Mouse (Mus musculus): ENCODE measurements around the gene Lrrc8c. TPM values are rescaled to one million over a fixed set of nuclear protein-coding genes. Genes with fewer than 3 reads are reported as not detected.

Gene Lrrc8c
- polyA plus RNA-seq, 1 experiment, result 7.1 TPM

DNA sequence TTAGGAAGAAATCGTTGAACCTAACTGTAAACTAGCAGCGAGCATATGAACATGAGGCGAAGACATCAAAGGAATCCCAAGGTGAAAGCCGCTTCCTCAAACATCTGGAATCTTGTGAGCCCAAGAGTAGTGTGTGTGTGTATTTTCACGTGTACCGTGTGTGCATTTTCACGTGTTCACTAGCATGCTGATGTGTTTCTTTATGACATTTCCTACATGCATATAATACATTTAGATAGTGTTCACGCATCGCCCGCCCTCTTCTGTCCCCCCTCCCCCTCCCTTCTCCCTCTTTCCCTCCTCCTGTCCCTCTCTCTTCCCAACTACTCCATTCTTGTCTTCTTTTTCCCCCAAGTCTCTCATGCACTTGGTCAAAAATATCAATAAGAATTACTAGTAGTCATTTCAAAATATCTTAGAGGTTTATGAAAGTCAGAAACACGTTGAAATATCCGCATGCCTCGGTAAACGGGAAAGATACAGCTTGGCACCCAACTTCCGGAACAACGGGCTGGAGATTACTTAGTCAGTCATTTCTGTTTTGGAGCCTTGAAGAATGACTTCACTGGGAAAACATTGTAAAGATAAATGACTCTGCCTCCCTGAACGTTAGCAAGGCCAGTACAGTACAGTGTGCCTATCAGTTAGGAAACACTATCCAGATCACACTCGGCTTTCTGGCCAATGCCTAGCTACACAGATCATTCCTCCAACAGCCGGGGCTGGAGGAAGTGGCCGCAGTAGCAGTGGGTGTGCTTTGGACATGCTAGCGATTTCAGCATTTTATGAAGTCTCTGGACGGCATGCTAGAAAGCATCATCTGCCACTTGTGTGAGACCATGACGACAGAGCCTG, 8.5 kb downstream of the Lrrc8c start:
- H3K27me3 ChIP-seq (ENCODE audit: control insufficient read depth, insufficient read depth, insufficient read length), result no peaks in the 10 kb centered on the region
- H3K4me3 ChIP-seq (ENCODE audit: insufficient read depth, poor library complexity, severe bottlenecking), result no peak overlapping the region
- TF ChIP-seq MYOG (IDR thresholded peaks at IDR 0.05; ENCODE audit: control insufficient read depth, extremely low read depth, insufficient read length), result no peak
- TF ChIP-seq USF1 (IDR thresholded peaks at IDR 0.05; ENCODE audit: low read depth), result no peak
- TF ChIP-seq CTCF (IDR thresholded peaks at IDR 0.05; ENCODE audit: control insufficient read depth, insufficient read depth, insufficient read length), result no peak
- TF ChIP-seq FOSL1 (IDR thresholded peaks at IDR 0.05; ENCODE audit: insufficient read depth, low read length, poor library complexity, severe bottlenecking), result no peak
- TF ChIP-seq MAX (IDR thresholded peaks at IDR 0.05), result no peak
- no peak for TF ChIP-seq MYOD1 (IDR thresholded peaks at IDR 0.05; ENCODE audit: control insufficient read depth, insufficient read length, low read depth)
- no peak for TF ChIP-seq CEBPB (IDR thresholded peaks at IDR 0.05; ENCODE audit: low read depth)
- H3K36me3 ChIP-seq (ENCODE audit: control insufficient read depth, insufficient read depth), result peaks cover 17% of the 10 kb centered on the region
- no peaks in the 10 kb centered on the region for H3K79me3 ChIP-seq (ENCODE audit: low read depth)
- no peak overlapping the region for H3ac ChIP-seq (ENCODE audit: control insufficient read depth, insufficient read length, low read depth)
- no peaks in the 10 kb centered on the region for H3K79me2 ChIP-seq (ENCODE audit: control insufficient read depth, insufficient read depth)

DNA sequence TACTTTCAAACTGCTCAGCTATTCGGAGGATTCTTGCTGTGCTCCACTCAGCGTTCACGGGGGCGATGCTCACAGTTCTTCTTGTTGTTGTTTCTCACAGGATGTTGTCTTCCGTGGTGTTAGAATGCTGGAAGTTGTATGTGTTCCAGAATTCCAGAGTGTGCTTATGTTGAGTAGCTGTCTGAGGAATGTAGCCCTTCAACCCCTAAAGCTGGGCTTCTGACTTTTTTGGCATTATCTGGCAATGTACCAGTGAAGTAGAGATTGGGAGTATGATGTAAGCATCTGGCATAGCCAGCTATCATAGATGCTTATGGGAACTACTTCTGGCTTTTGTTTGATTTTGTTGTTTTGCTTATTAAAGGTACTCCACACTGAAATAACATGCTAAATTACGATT, 11.4 kb downstream of the Lrrc8c start:
- TF ChIP-seq USF1 (IDR thresholded peaks at IDR 0.05; ENCODE audit: low read depth) (no peak), MYOG (IDR thresholded peaks at IDR 0.05; ENCODE audit: control insufficient read depth, extremely low read depth, insufficient read length) (no peak), CTCF (IDR thresholded peaks at IDR 0.05; ENCODE audit: control insufficient read depth, insufficient read depth, insufficient read length) (no peak), CEBPB (IDR thresholded peaks at IDR 0.05; ENCODE audit: low read depth) (no peak), FOSL1 (IDR thresholded peaks at IDR 0.05; ENCODE audit: insufficient read depth, low read length, poor library complexity, severe bottlenecking) (no peak), MAX (IDR thresholded peaks at IDR 0.05) (no peak), MYOD1 (IDR thresholded peaks at IDR 0.05; ENCODE audit: control insufficient read depth, insufficient read length, low read depth) (no peak)
- H3K79me3 ChIP-seq (ENCODE audit: low read depth), result no peaks in the 10 kb centered on the region
- no peak overlapping the region for H3K4me3 ChIP-seq (ENCODE audit: insufficient read depth, poor library complexity, severe bottlenecking)
- no peaks in the 10 kb centered on the region for H3K27me3 ChIP-seq (ENCODE audit: control insufficient read depth, insufficient read depth, insufficient read length)
- H3ac ChIP-seq (ENCODE audit: control insufficient read depth, insufficient read length, low read depth), result no peak overlapping the region
- H3K36me3 ChIP-seq (ENCODE audit: control insufficient read depth, insufficient read depth), result peaks cover 11% of the 10 kb centered on the region
- no peaks in the 10 kb centered on the region for H3K79me2 ChIP-seq (ENCODE audit: control insufficient read depth, insufficient read depth)

DNA sequence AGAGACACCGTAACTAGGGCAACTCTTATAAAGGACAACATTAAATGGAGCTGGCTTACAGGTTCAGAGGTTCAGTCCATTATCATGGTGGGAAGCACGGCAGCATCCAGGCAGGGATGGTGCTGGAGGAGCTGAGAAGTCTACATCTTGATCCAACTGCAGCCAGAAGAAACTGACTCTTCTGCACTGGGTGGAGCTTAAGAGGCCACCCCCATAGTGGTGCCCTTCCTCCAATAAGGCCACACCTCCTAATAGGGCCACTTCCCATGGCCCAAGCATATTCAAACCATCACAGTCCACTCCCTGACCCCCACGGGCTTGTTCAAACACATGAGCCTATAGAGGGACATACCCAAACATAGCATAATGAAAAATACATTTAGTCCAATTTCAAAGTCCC, 16.0 kb downstream of the Lrrc8c start:
- no peaks in the 10 kb centered on the region for H3K79me2 ChIP-seq (ENCODE audit: control insufficient read depth, insufficient read depth)
- no peaks in the 10 kb centered on the region for H3K27me3 ChIP-seq (ENCODE audit: control insufficient read depth, insufficient read depth, insufficient read length)
- H3ac ChIP-seq (ENCODE audit: control insufficient read depth, insufficient read length, low read depth), result no peak overlapping the region
- H3K79me3 ChIP-seq (ENCODE audit: low read depth), result no peaks in the 10 kb centered on the region
- H3K36me3 ChIP-seq (ENCODE audit: control insufficient read depth, insufficient read depth), result no peaks in the 10 kb centered on the region
- H3K4me3 ChIP-seq (ENCODE audit: insufficient read depth, poor library complexity, severe bottlenecking), result no peak overlapping the region
- no peak for TF ChIP-seq MYOD1 (IDR thresholded peaks at IDR 0.05; ENCODE audit: control insufficient read depth, insufficient read length, low read depth)
- no peak for TF ChIP-seq FOSL1 (IDR thresholded peaks at IDR 0.05; ENCODE audit: insufficient read depth, low read length, poor library complexity, severe bottlenecking)
- no peak for TF ChIP-seq CEBPB (IDR thresholded peaks at IDR 0.05; ENCODE audit: low read depth)
- TF ChIP-seq CTCF (IDR thresholded peaks at IDR 0.05; ENCODE audit: control insufficient read depth, insufficient read depth, insufficient read length), result no peak
- TF ChIP-seq MAX (IDR thresholded peaks at IDR 0.05), result no peak
- no peak for TF ChIP-seq USF1 (IDR thresholded peaks at IDR 0.05; ENCODE audit: low read depth)
- no peak for TF ChIP-seq MYOG (IDR thresholded peaks at IDR 0.05; ENCODE audit: control insufficient read depth, extremely low read depth, insufficient read length)

DNA sequence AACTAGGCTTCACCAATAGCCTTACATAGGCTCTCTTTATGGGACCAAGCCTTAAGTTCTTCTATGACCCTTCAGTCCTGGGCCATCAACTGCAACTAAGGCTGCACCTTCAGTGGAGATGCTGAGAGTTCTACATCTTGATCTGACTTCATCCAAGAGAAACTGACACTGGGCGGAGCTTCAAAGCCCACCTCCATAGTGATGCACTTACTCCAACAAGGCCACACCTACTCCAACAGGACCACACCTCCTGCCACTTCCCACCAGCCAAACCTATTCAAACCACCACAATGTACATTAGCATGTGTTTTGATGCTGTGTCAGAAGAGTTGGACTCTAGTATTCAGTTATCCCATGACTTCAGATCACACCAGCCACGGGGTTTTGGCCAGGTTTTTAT, 17.0 kb downstream of the Lrrc8c start:
- TF ChIP-seq FOSL1 (IDR thresholded peaks at IDR 0.05; ENCODE audit: insufficient read depth, low read length, poor library complexity, severe bottlenecking), result no peak
- TF ChIP-seq MYOG (IDR thresholded peaks at IDR 0.05; ENCODE audit: control insufficient read depth, extremely low read depth, insufficient read length), result no peak
- no peak for TF ChIP-seq CEBPB (IDR thresholded peaks at IDR 0.05; ENCODE audit: low read depth)
- no peak for TF ChIP-seq USF1 (IDR thresholded peaks at IDR 0.05; ENCODE audit: low read depth)
- TF ChIP-seq CTCF (IDR thresholded peaks at IDR 0.05; ENCODE audit: control insufficient read depth, insufficient read depth, insufficient read length), result no peak
- no peak for TF ChIP-seq MYOD1 (IDR thresholded peaks at IDR 0.05; ENCODE audit: control insufficient read depth, insufficient read length, low read depth)
- no peak for TF ChIP-seq MAX (IDR thresholded peaks at IDR 0.05)
- Histone ChIP-seq H3K79me3 (ENCODE audit: low read depth) (no peaks in the 10 kb centered on the region), H3K79me2 (ENCODE audit: control insufficient read depth, insufficient read depth) (no peaks in the 10 kb centered on the region), H3K36me3 (ENCODE audit: control insufficient read depth, insufficient read depth) (peaks cover 3% of the 10 kb centered on the region), H3ac (ENCODE audit: control insufficient read depth, insufficient read length, low read depth) (no peak overlapping the region), H3K4me3 (ENCODE audit: insufficient read depth, poor library complexity, severe bottlenecking) (no peak overlapping the region), H3K27me3 (ENCODE audit: control insufficient read depth, insufficient read depth, insufficient read length) (no peaks in the 10 kb centered on the region)

DNA sequence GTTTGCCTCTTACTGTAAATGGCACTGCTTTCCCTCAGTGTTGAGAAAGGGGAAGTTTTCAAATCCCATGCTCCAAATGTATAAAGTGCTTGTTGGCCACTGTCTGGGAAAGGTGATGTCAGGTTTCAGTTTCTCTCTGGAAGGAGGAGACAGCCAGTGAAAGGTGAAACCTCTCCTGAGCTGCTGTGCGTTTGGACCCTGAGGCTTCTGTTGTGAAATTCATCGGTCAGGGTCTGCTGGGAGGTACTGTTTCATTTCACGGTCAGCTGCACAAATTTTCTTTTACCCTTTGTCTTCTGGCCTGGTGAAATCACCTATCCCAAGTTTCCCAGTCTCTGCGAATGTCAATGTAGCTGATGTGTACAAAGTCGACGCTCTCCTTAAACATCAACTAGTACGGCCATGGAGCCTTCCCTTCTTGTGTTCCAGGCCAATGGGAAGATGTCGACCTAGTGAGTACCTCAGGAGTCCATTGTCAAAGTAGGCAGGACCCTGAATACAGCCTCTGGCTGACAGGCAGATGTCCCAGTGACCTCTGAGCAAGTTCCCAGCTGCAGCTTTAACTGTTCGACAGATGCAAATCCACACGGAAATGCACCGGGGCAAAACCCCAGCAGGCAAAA, 18.0 kb downstream of the Lrrc8c start:
- H3K4me3 ChIP-seq (ENCODE audit: insufficient read depth, poor library complexity, severe bottlenecking), result no peak overlapping the region
- H3K36me3 ChIP-seq (ENCODE audit: control insufficient read depth, insufficient read depth), result peaks cover 3% of the 10 kb centered on the region
- no peak overlapping the region for H3ac ChIP-seq (ENCODE audit: control insufficient read depth, insufficient read length, low read depth)
- TF ChIP-seq MYOD1 (IDR thresholded peaks at IDR 0.05; ENCODE audit: control insufficient read depth, insufficient read length, low read depth) (no peak), MAX (IDR thresholded peaks at IDR 0.05) (no peak), FOSL1 (IDR thresholded peaks at IDR 0.05; ENCODE audit: insufficient read depth, low read length, poor library complexity, severe bottlenecking) (no peak), CEBPB (IDR thresholded peaks at IDR 0.05; ENCODE audit: low read depth) (no peak), USF1 (IDR thresholded peaks at IDR 0.05; ENCODE audit: low read depth) (no peak), MYOG (IDR thresholded peaks at IDR 0.05; ENCODE audit: control insufficient read depth, extremely low read depth, insufficient read length) (no peak), CTCF (IDR thresholded peaks at IDR 0.05; ENCODE audit: control insufficient read depth, insufficient read depth, insufficient read length) (no peak)
- no peaks in the 10 kb centered on the region for H3K79me3 ChIP-seq (ENCODE audit: low read depth)
- H3K27me3 ChIP-seq (ENCODE audit: control insufficient read depth, insufficient read depth, insufficient read length), result no peaks in the 10 kb centered on the region
- H3K79me2 ChIP-seq (ENCODE audit: control insufficient read depth, insufficient read depth), result no peaks in the 10 kb centered on the region
